Mouse (Mus musculus) hindbrain, postnatal 0 days (tissue): ENCODE results near the gene March10. TPM values are rescaled to one million over a fixed set of nuclear protein-coding genes. Genes with fewer than 3 reads are reported as not detected.
A peak's percentile ranks its signal among the peaks of the same experiment; 100 is the strongest.

Source experiments
- ATAC-seq: fragments of 200-750 bp; cut with Nextera tagmentation; 2 replicates; pipeline ENCODE4 v1.8.0; 2017; ENCODE audit warnings: mild to moderate bottlenecking, moderate TSS enrichment, moderate library complexity
- DNase-seq: peaks from one replicate; pipeline ENCODE4 v3.0.0-alpha.2; 2015; ENCODE audit warnings: low spot score
- H3K27ac ChIP-seq: fragments of 300-500 bp; sonication (generic); 2 replicates; pipeline ENCODE4 v1.5.1; 2014; ENCODE audit warnings: mild to moderate bottlenecking
- H3K27me3 ChIP-seq: fragments of 300-500 bp; sonication (generic); 2 replicates; pipeline ENCODE4 v1.6.1; 2014; ENCODE audit warnings: low read length, mixed read lengths; ENCODE audit not compliant: insufficient read depth
- H3K36me3 ChIP-seq: fragments of 300-500 bp; sonication (generic); 2 replicates; pipeline ENCODE4 v1.6.1; 2014; ENCODE audit warnings: low read length, mixed read lengths; ENCODE audit not compliant: insufficient read depth
- H3K4me1 ChIP-seq: fragments of 300-500 bp; sonication (generic); 2 replicates; pipeline ENCODE4 v1.6.1; 2014; ENCODE audit warnings: antibody characterized with exemption, low read length, mixed read lengths; ENCODE audit not compliant: insufficient read depth
- H3K4me2 ChIP-seq: fragments of 300-500 bp; sonication (generic); 2 replicates; pipeline ENCODE4 v1.6.1; 2014; ENCODE audit warnings: low read depth, mild to moderate bottlenecking, low read length, moderate library complexity, mixed read lengths
- H3K4me3 ChIP-seq: fragments of 300-500 bp; sonication (generic); 2 replicates; pipeline ENCODE4 v1.5.1; 2014; ENCODE audit warnings: low read length
- H3K9ac ChIP-seq: fragments of 300-500 bp; sonication (generic); replicated peaks from 2 replicates; pipeline ENCODE4 v1.6.1; 2014; ENCODE audit warnings: mild to moderate bottlenecking, low read length, moderate library complexity, mixed read lengths
- H3K9me3 ChIP-seq: fragments of 300-500 bp; sonication (generic); 2 replicates; pipeline ENCODE4 v1.6.1; 2016; ENCODE audit warnings: low read length, mixed read lengths
- CTCF ChIP-seq: IDR thresholded peaks from 2 replicates; pipeline ENCODE4 v1.5.1; 2016; ENCODE audit warnings: antibody characterized with exemption, control low read depth, low read depth
- WGBS: fragments of 180-500 bp; shearing (Covaris S2); extraction: QIAGEN DNeasy Blood & Tissue Kit; methylation state at CpG from one replicate; pipeline ENCODE4 v1.1.7; 2014; 5-methylcytosine and 5-hydroxymethylcytosine counted together
- polyA plus RNA-seq: library from polyadenylated mRNA; unstranded; fragments of >200 nt; fragmentation: Nextera tagmentation; extraction: Ambion mirVana; gene quantifications from 2 replicates; pipeline ENCODE4 v1.2.1, GENCODE M21; 2015
- total RNA-seq: library from RNA; depleted of rRNA; stranded (reverse); fragments of >200 nt; gene quantifications from 2 replicates; pipeline ENCODE4 v1.2.3, GENCODE M21; 2014; rRNA removed

March10 gene
- total RNA-seq (0.52 and 1.2 TPM in 2 replicates), polyA plus RNA-seq (0.52 and 0.58 TPM in 2 replicates)

GRCm38 (mm10) chr11:105456497-105456907 lies at the start of gene March10:
TSS of gene March10 (minus strand) at chr11:105456735.
- Histone ChIP-seq H3K36me3 (no peaks in the 10 kb centered on the region), H3K27ac (peak within 1 kb of the TSS; percentile 79), H3K27me3 (no peaks in the 10 kb centered on the region), H3K4me3 (peak within 1 kb of the TSS; percentile 46), H3K9me3 (no peaks in the 10 kb centered on the region), H3K4me2 (peak within 1 kb of the TSS; percentile 73), H3K9ac (peak within 1 kb of the TSS; percentile 35), H3K4me1 (peaks cover 9% of the 10 kb centered on the region)
- under 1% methylated on average over 35 of the region's 35 CpGs for WGBS
- DNase-seq, result peak; percentile 90
- TF ChIP-seq CTCF, result no peak
- ATAC-seq, result peak; percentile 94

- DNase-seq (no peak), ATAC-seq (no peak)
- Histone ChIP-seq H3K4me1 (peaks cover 22% of the 10 kb centered on the region), H3K9me3 (no peaks in the 10 kb centered on the region), H3K9ac (no peak overlapping the region), H3K27me3 (no peaks in the 10 kb centered on the region), H3K4me2 (no peak overlapping the region), H3K4me3 (no peak overlapping the region), H3K36me3 (no peaks in the 10 kb centered on the region), H3K27ac (no peak overlapping the region)
- 79% methylated on average over 11 of the region's 11 CpGs for WGBS
- no peak for TF ChIP-seq CTCF
These were observed 49.8 kb upstream of the March10 start for GRCm38 (mm10) chr11:105506322-105506721.

GRCm38 (mm10) chr11:105505038-105505437 lies 48.5 kb upstream of the March10 start:
- no peak overlapping the region for H3K9ac ChIP-seq
- H3K4me3 ChIP-seq, result no peak overlapping the region
- TF ChIP-seq CTCF, result no peak
- no peaks in the 10 kb centered on the region for H3K9me3 ChIP-seq
- H3K36me3 ChIP-seq, result no peaks in the 10 kb centered on the region
- ATAC-seq (no peak), DNase-seq (no peak)
- no peaks in the 10 kb centered on the region for H3K27me3 ChIP-seq
- H3K4me1 ChIP-seq, result peaks cover 22% of the 10 kb centered on the region
- no peak overlapping the region for H3K4me2 ChIP-seq
- WGBS, result 70% methylated on average over 3 of the region's 3 CpGs
- no peak overlapping the region for H3K27ac ChIP-seq

DNA sequence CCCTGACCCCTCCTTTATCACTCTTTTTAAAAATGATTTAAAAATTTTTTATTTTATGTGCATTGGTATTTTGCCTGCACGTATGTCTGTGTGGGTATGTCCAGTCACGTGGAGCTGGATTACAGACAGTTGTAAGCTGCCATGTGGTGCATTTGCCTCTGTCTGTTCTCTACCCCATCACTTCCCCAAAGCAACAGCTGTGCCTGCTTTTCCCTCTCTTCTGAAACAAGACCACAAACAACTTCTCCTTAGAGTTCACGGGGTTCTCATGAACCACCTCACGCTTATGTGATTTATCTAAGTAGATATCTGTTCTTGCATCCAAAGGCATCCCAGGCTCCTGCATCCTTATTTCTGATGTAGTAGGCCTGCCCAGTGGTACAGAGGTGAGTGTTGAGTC lies 45.8 kb upstream of the March10 start:
- no peak for TF ChIP-seq CTCF
- peaks cover 5% of the 10 kb centered on the region; the same call in 1 of the 2 replicates for H3K4me1 ChIP-seq
- H3K4me3 ChIP-seq, result no peak overlapping the region
- no peak overlapping the region for H3K27ac ChIP-seq
- no peak overlapping the region for H3K9ac ChIP-seq
- H3K27me3 ChIP-seq, result no peaks in the 10 kb centered on the region
- ATAC-seq (no peak), DNase-seq (no peak)
- no peak overlapping the region for H3K4me2 ChIP-seq
- H3K36me3 ChIP-seq, result no peaks in the 10 kb centered on the region
- no peaks in the 10 kb centered on the region for H3K9me3 ChIP-seq
- WGBS, result 85% methylated on average over 4 of the region's 4 CpGs

DNA sequence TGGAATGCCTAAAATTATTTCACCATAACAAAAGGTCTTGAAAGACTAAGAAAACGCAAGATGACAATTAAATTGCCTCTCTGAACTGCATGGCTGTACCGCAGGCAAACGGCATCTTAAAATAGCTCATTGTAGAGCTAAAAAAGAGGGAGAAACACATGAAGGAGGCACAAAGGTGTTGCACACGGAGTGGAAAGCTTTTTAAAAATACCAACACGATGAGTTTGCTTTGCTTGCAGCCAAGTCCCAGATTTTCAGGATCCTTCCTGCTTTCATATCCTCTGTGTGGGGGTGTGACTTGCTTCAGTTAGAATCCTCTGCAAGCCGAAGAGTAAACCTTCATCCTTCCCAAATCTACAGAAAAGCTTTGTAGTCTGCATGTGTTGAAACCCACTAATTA lies 41.0 kb upstream of the March10 start:
- 68% methylated on average over 6 of the region's 6 CpGs for WGBS
- H3K9ac ChIP-seq, result no peak overlapping the region
- H3K4me1 ChIP-seq, result no peaks in the 10 kb centered on the region
- no peak overlapping the region for H3K4me3 ChIP-seq
- no peak for DNase-seq
- TF ChIP-seq CTCF, result no peak
- no peaks in the 10 kb centered on the region for H3K36me3 ChIP-seq
- ATAC-seq, result no peak
- H3K4me2 ChIP-seq, result no peak overlapping the region
- H3K27me3 ChIP-seq, result no peaks in the 10 kb centered on the region
- H3K9me3 ChIP-seq, result no peaks in the 10 kb centered on the region
- no peak overlapping the region for H3K27ac ChIP-seq

DNA sequence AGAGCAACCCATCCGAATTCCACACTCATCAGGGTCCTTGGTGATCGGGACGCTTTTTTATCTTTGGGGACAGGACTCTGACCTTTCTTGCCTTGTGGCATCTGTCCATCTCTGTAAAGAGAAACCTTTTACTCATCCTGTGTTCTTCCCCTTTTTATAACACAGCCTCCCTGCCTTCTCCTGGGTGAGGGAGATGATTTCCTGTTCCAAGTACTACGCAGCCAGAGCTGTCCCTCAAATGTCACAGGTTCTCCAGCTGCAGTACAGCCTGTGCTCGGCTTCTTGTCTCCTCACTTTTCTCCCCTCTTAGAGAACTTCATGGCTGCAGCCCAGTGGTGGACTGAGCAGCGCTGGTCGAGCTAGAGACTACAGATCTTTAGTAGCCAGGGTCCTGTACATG lies 40.1 kb upstream of the March10 start:
- H3K4me3 ChIP-seq, result no peak overlapping the region
- TF ChIP-seq CTCF, result no peak
- H3K27me3 ChIP-seq, result no peaks in the 10 kb centered on the region
- WGBS, result 55% methylated on average over 7 of the region's 7 CpGs
- H3K27ac ChIP-seq, result no peak overlapping the region
- ATAC-seq (no peak), DNase-seq (no peak)
- H3K4me2 ChIP-seq, result no peak overlapping the region
- H3K36me3 ChIP-seq, result no peaks in the 10 kb centered on the region
- no peaks in the 10 kb centered on the region for H3K9me3 ChIP-seq
- no peaks in the 10 kb centered on the region for H3K4me1 ChIP-seq
- H3K9ac ChIP-seq, result no peak overlapping the region

DNA sequence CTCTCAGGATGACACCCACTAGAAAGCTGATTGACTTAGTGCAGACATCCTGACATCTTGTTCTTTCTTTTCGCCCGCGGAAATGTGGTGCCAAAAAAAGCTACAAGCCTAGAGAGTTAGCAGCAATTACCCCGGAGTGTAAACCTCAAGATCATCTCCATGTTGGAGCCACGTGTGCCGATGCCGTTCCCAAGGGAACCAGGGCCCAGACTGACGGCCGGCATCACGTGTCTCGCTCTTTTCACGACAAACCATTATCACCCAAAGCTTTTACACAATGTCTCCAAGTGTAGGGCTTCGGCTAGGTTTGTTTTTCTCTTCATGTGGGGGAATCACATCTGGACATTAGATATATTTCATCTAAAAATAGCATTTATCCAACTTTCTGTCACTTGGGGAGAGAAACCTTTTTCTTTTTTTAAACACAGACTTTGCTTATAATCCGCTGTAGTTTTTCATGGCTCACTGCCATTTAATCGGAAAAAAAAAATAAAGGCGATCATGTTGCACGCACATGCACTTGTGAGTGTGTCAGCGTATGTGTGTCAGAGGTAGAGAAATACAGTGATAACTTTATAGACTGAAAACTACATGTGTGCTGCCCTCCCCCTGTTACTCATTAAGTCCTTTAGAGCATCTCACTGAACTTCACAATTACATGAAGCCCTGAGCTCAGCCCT lies 39.2 kb upstream of the March10 start:
- H3K4me1 ChIP-seq, result no peaks in the 10 kb centered on the region
- H3K27ac ChIP-seq, result no peak overlapping the region
- WGBS, result 58% methylated on average over 18 of the region's 18 CpGs
- TF ChIP-seq CTCF, result no peak
- no peaks in the 10 kb centered on the region for H3K27me3 ChIP-seq
- no peak for ATAC-seq
- 0 out of 2 replicates have a peak overlapping the region, but pooled peaks have one; percentile 8 for H3K4me2 ChIP-seq
- no peak overlapping the region for H3K4me3 ChIP-seq
- H3K36me3 ChIP-seq, result no peaks in the 10 kb centered on the region
- H3K9me3 ChIP-seq, result no peaks in the 10 kb centered on the region
- peak; percentile 57 for DNase-seq
- no peak overlapping the region for H3K9ac ChIP-seq
